Mouse (Mus musculus): ENCODE data around the gene B3gat2.

B3gat2 gene

GRCm38 (mm10) chr1:23761502-23762135, at the start of gene B3gat2:
Gene B3gat2, plus strand, starts transcription at chr1:23761753.
- DNase-seq (ENCODE audit: low read depth), result no peak

GRCm38 (mm10) chr1:23720326-23720725, 41.2 kb upstream of the B3gat2 start:
- no peak for DNase-seq (ENCODE audit: low read depth)

- no peak for DNase-seq (ENCODE audit: low read depth)
Measured at GRCm38 (mm10) chr1:23721036-23721435, 40.5 kb upstream of the B3gat2 start.

GRCm38 (mm10) chr1:23722469-23723372, 38.8 kb upstream of the B3gat2 start:
- DNase-seq (ENCODE audit: low read depth), result no peak

GRCm38 (mm10) chr1:23731324-23731723, 30.2 kb upstream of the B3gat2 start:
- no peak for DNase-seq (ENCODE audit: low read depth)

GRCm38 (mm10) chr1:23750864-23751532, 10.6 kb upstream of the B3gat2 start:
- no peak for DNase-seq (ENCODE audit: low read depth)

GRCm38 (mm10) chr1:23753091-23753490, 8.5 kb upstream of the B3gat2 start:
- DNase-seq (ENCODE audit: low read depth), result no peak

GRCm38 (mm10) chr1:23753591-23753990, 8.0 kb upstream of the B3gat2 start:
- no peak for DNase-seq (ENCODE audit: low read depth)

- DNase-seq (ENCODE audit: low read depth), result no peak
Measured at GRCm38 (mm10) chr1:23754340-23754739, 7.2 kb upstream of the B3gat2 start.

- no peak for DNase-seq (ENCODE audit: low read depth)
Measured at GRCm38 (mm10) chr1:23754967-23755366, 6.6 kb upstream of the B3gat2 start.

GRCm38 (mm10) chr1:23762136-23762687, 659 bp downstream of the B3gat2 start:
- no peak for DNase-seq (ENCODE audit: low read depth)

GRCm38 (mm10) chr1:23762782-23763630, 1.5 kb downstream of the B3gat2 start:
- DNase-seq (ENCODE audit: low read depth), result peak; percentile 56

- no peak for DNase-seq (ENCODE audit: low read depth)
Measured at GRCm38 (mm10) chr1:23763726-23764125, 2.2 kb downstream of the B3gat2 start.

- DNase-seq (ENCODE audit: low read depth), result no peak
Measured at GRCm38 (mm10) chr1:23764710-23765109, 3.2 kb downstream of the B3gat2 start.

GRCm38 (mm10) chr1:23773039-23773438, 11.5 kb downstream of the B3gat2 start:
- DNase-seq (ENCODE audit: low read depth), result no peak

GRCm38 (mm10) chr1:23792737-23793533, 31.4 kb downstream of the B3gat2 start:
- DNase-seq (ENCODE audit: low read depth), result peak; percentile 31

GRCm38 (mm10) chr1:23798306-23798705, 36.8 kb downstream of the B3gat2 start:
- DNase-seq (ENCODE audit: low read depth), result no peak

GRCm38 (mm10) chr1:23821615-23822014, 60.1 kb downstream of the B3gat2 start:
- DNase-seq (ENCODE audit: low read depth), result no peak

- peak; percentile 36 for DNase-seq (ENCODE audit: low read depth)
Measured at GRCm38 (mm10) chr1:23826887-23827758, 65.6 kb downstream of the B3gat2 start.

- no peak for DNase-seq (ENCODE audit: low read depth)
Measured at GRCm38 (mm10) chr1:23834246-23834645, 72.7 kb downstream of the B3gat2 start.

Data from c-Kit-positive CD71-positive TER-119-negative erythroid progenitor cells, embryonic 14.5 days (primary cell).